Mouse (Mus musculus) embryonic facial prominence, embryonic 12.5 days (tissue): ENCODE measurements around the gene Syce3. TPM values are rescaled to one million over a fixed set of nuclear protein-coding genes. Genes with fewer than 3 reads are reported as not detected.

Experiments used
- ATAC-seq: fragments of 200-750 bp; cut with Nextera tagmentation; 2 replicates; pipeline ENCODE4 v1.8.0; 2017; ENCODE audit not compliant: insufficient number of reproducible peaks, insufficient read depth, low FRiP score, low TSS enrichment
- H3K27ac ChIP-seq: fragments of 300-500 bp; sonication (generic); 2 replicates; pipeline ENCODE4 v1.5.1; 2016; ENCODE audit warnings: mild to moderate bottlenecking
- H3K27me3 ChIP-seq: fragments of 300-500 bp; sonication (generic); 2 replicates; pipeline ENCODE4 v1.6.1; 2016; ENCODE audit warnings: mild to moderate bottlenecking, moderate library complexity
- H3K36me3 ChIP-seq: fragments of 300-500 bp; sonication (generic); 2 replicates; pipeline ENCODE4 v1.6.1; 2016; ENCODE audit warnings: mild to moderate bottlenecking
- H3K4me1 ChIP-seq: fragments of 300-500 bp; sonication (generic); 2 replicates; pipeline ENCODE4 v1.6.1; 2016
- H3K4me2 ChIP-seq: fragments of 300-500 bp; sonication (generic); replicated peaks from 2 replicates; pipeline ENCODE4 v1.6.1; 2016; ENCODE audit warnings: mild to moderate bottlenecking, moderate library complexity
- H3K4me3 ChIP-seq: fragments of 300-500 bp; sonication (generic); 2 replicates; pipeline ENCODE4 v1.5.1; 2016; ENCODE audit warnings: mild to moderate bottlenecking
- H3K9ac ChIP-seq: fragments of 300-500 bp; sonication (generic); 2 replicates; pipeline ENCODE4 v1.6.1; 2016; ENCODE audit warnings: mild to moderate bottlenecking, moderate library complexity
- H3K9me3 ChIP-seq: fragments of 300-500 bp; sonication (generic); 2 replicates; pipeline ENCODE4 v1.6.1; 2016; ENCODE audit warnings: mild to moderate bottlenecking, moderate library complexity
- WGBS: fragments of 180-500 bp; shearing (Covaris S2); methylation state at CpG from one replicate; pipeline ENCODE4 v1.1.7; 2016; 5-methylcytosine and 5-hydroxymethylcytosine counted together
- polyA plus RNA-seq: library from polyadenylated mRNA; unstranded; fragments of >200 nt; fragmentation: Nextera tagmentation; extraction: Ambion mirVana; gene quantifications from 2 replicates; pipeline ENCODE4 v1.2.1, GENCODE M21; 2016

Syce3 gene
- polyA plus RNA-seq, 1 experiment from 2014 or later: not detected

DNA sequence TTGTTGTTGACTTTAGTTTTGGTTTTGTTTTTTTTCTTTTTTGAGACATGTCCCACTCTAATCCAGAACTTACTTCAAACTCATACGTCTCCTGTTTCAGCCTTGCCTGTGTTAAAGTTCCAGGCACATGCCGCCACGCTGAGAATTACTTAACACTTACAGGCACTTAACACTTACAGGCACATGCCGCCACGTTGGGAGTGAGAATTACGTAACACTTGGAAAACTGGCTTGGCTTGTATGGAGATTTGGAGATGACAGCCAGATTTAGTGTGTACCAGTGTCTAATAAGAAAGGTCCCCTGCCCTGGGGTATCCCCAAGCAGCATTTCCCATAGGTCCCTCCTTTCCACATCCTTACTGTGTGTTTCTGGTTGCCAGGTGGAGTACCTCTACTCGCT, 47.3 kb downstream of the Syce3 start:
- H3K9ac ChIP-seq: no peak overlapping the region
- WGBS: 93% methylated on average over 7 of the region's 7 CpGs
- no peaks in the 10 kb centered on the region for H3K9me3 ChIP-seq
- H3K27ac ChIP-seq: no peak overlapping the region
- no peak for ATAC-seq
- H3K4me3 ChIP-seq: no peak overlapping the region
- H3K4me1 ChIP-seq: peaks cover 9% of the 10 kb centered on the region
- peaks cover 80% of the 10 kb centered on the region for H3K36me3 ChIP-seq
- H3K27me3 ChIP-seq: no peaks in the 10 kb centered on the region
- no peak overlapping the region for H3K4me2 ChIP-seq

DNA sequence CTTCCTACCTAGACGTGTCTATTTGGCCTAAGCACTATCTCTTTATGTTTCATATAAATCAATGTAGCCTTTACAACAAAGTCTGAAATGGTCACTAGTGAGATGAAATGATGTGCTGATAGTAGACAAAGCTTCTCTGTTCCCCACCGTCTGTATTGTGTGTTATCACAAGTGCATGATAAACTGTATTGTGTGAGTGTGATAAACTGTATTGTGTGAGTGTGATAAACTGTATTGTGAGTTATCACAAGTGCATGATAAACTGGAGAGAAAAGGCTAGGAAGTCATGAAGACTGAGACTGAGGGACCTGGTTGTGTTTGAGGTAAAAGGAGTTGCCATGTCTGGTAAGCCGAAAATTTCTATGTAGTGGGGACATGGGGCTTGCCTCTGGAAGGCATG, 51.5 kb downstream of the Syce3 start:
- 90% methylated on average over 3 of the region's 3 CpGs for WGBS

DNA sequence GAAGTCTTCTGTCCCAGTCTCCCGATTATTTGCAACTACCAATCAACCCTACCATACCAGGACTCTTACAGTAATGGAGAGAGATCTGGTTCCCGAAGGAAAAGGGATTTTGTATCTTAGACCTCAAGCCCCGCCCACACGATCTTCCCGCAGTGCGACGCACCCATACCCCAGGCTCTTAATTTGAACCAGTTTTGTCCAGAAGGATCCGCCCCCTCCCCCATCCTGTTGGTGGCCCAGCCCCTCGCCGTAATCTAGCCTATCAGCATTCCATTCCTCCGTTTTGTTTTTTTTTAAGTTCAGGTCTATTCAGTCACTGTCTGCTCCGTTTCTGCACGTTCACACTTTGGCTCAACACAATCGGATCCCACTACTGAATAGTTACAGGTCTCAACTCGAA, 53.9 kb downstream of the Syce3 start:
- Histone ChIP-seq H3K36me3 (peaks cover 38% of the 10 kb centered on the region), H3K4me3 (peak overlapping the region; percentile 72), H3K27ac (peak overlapping the region; percentile 92), H3K4me1 (peaks cover 33% of the 10 kb centered on the region), H3K27me3 (no peaks in the 10 kb centered on the region), H3K9me3 (no peaks in the 10 kb centered on the region), H3K4me2 (peak overlapping the region; percentile 70), H3K9ac (peak overlapping the region; percentile 82)
- WGBS: under 1% methylated on average over 15 of the region's 15 CpGs
- peak; percentile 75 for ATAC-seq

More for the DNA sequence above, 51.5 kb downstream of the Syce3 start:
- Histone ChIP-seq H3K9ac (no peak overlapping the region), H3K27me3 (no peaks in the 10 kb centered on the region), H3K4me3 (no peak overlapping the region), H3K4me1 (peaks cover 30% of the 10 kb centered on the region), H3K4me2 (no peak overlapping the region), H3K9me3 (no peaks in the 10 kb centered on the region), H3K36me3 (peaks cover 38% of the 10 kb centered on the region), H3K27ac (no peak overlapping the region)
- ATAC-seq: no peak

DNA sequence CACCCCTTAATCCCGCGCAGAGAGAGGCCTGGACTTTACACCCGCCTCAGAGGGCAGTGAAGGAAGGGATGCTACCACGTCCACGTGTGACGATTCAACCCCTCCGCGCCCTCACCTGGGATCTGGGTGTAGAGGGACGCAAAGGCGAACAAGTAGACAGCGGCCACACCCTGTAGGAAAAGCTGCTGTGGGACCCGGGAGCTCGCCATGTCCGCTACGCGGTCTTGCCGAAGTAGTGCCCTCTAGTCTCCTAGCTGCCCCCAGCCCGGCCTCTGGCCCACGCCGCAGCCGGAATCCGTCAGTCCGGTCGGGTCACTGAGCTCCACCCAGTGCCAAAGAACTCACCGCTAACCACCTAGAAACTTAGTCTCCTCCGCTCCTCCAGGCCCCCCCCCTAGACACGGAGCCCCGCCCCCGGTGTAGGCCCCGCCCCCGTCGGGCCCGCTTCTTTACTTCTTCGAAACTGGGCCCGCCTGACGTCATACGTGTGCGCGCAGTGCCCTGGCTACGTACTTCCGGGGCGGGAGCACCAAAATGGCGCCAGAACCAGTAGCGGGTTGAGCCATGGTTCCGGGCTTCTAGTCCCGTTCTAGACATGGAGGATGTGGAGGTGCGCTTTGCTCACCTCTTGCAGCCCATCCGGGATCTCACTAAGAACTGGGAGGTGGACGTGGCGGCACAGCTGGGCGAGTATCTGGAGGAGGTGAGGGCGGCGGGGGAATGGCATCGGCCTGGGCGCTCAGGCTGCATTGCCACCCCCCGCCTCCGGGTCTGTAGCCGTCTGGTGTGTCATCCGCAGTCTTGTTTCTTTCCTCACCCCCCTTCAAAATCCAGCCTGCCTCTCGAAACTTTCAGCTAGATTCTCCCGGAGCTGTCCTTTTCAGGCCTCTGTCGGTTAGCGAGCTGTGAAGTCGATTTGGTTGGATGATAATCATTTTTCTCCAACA, 54.8 kb downstream of the Syce3 start, which contains the start of the genes Lmf2 and Ncaph2:
TSS of gene Lmf2 (minus strand) at position 419 of the 947 bp plus-strand sequence.
TSS of gene Ncaph2 (plus strand) at position 479 of the 947 bp plus-strand sequence.
- Histone ChIP-seq H3K9me3 (no peaks in the 10 kb centered on the region), H3K4me1 (peaks cover 33% of the 10 kb centered on the region), H3K4me3 (peak within 1 kb of the TSS; percentile 72), H3K27me3 (no peaks in the 10 kb centered on the region), H3K4me2 (peak within 1 kb of the TSS; percentile 70), H3K36me3 (peaks cover 38% of the 10 kb centered on the region), H3K9ac (peak within 1 kb of the TSS; percentile 82), H3K27ac (peak within 1 kb of the TSS; percentile 92)
- ATAC-seq: peak; percentile 73
- WGBS: under 1% methylated on average over 64 of the region's 64 CpGs

DNA sequence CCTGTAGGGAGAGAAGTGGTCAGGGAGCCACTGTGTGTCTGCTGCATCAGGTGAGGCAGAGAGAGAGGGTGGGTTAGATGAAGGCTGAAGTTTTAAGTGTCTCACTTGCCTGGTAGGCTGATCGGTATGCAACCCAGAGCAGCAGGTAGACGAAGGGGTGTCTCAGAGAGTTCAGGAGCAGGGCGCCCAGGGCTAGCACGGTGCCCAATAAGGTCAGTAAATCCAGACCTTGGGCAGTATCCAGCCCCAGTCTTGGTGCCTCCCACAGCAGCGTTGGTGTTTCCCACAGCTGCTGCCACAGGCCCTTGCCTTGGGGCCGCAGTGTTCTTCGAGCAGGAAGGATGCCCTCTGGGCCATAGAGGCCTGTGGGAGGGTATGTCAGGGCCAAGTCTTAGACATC, 55.8 kb downstream of the Syce3 start:
- Histone ChIP-seq H3K9me3 (no peaks in the 10 kb centered on the region), H3K27me3 (no peaks in the 10 kb centered on the region), H3K4me2 (peak overlapping the region; percentile 70), H3K9ac (peak overlapping the region; percentile 82), H3K27ac (no peak overlapping the region), H3K4me3 (peak overlapping the region; percentile 72), H3K36me3 (peaks cover 37% of the 10 kb centered on the region), H3K4me1 (peaks cover 33% of the 10 kb centered on the region)
- WGBS: 78% methylated on average over 7 of the region's 7 CpGs
- no peak for ATAC-seq

DNA sequence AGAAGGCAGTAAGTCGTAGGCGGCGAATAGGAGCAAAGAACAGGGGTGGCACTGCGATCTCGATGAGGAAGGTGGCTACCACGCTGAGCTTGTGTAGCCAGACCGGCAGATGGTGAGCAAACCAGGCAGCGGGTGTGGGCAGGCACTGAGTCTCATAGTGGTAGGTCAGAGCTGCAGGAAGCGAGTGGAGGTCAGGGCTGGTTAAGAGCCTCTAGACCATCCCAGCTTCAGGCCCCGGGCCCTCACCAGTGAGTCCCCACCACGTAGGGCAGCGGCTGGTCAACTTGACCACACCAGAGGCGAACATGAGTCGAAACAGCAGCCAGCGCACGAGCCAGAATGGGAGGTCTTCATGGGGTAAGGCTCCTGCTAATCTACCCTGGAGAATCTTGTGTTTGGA, 56.5 kb downstream of the Syce3 start:
- H3K9ac ChIP-seq: no peak overlapping the region
- no peaks in the 10 kb centered on the region for H3K9me3 ChIP-seq
- H3K36me3 ChIP-seq: peaks cover 37% of the 10 kb centered on the region
- H3K4me1 ChIP-seq: peaks cover 29% of the 10 kb centered on the region
- no peak for ATAC-seq
- H3K27me3 ChIP-seq: no peaks in the 10 kb centered on the region
- H3K4me2 ChIP-seq: no peak overlapping the region
- H3K4me3 ChIP-seq: 0 out of 2 replicates have a peak overlapping the region, but pooled peaks have one; percentile 72
- 94% methylated on average over 16 of the region's 16 CpGs for WGBS
- no peak overlapping the region for H3K27ac ChIP-seq

DNA sequence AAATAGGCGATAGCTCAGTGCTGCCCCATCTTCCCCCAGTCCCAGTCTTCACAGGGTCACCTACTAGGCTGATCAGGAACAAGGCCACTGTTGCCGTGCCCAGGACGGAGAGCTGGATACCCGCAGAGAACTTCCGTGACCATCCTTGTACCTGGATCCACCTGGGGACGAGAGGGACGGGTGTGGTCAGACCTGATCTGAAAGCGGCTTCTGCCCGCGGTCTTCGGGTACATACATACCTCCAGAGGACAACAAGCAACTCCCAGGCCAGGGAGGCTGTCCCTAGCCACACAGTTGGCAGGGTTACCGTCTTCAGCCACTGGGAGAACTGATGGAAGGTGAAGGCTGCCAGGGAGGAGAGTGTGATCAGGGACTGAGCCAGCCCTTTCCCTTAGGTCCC, 57.5 kb downstream of the Syce3 start:
- peaks cover 37% of the 10 kb centered on the region for H3K36me3 ChIP-seq
- H3K27ac ChIP-seq: no peak overlapping the region
- no peaks in the 10 kb centered on the region for H3K27me3 ChIP-seq
- H3K9me3 ChIP-seq: no peaks in the 10 kb centered on the region
- no peak overlapping the region for H3K4me2 ChIP-seq
- ATAC-seq: no peak
- WGBS: 95% methylated on average over 12 of the region's 12 CpGs
- H3K9ac ChIP-seq: no peak overlapping the region
- H3K4me3 ChIP-seq: no peak overlapping the region
- H3K4me1 ChIP-seq: peaks cover 22% of the 10 kb centered on the region

DNA sequence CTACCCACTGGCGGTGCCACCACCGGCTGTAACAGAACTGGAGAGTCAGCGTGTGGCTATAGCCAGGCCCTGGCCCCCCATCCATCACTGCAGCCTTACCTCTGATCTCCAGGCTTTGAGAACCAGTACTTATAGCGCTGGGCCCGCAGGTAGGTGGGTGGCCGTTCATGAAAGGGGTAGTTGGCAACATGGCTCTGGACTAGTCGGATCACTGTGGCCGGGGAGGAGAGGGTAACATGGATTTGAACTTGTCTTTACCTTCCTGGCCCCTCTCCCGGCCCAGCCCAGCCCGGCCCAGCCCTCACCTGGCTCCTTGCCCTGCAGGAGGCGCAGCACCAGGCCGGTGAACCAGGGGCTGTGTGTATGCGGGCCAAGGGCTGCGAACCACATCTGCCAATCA, 58.2 kb downstream of the Syce3 start:
- H3K4me2 ChIP-seq: no peak overlapping the region
- no peak for ATAC-seq
- no peaks in the 10 kb centered on the region for H3K9me3 ChIP-seq
- WGBS: 95% methylated on average over 14 of the region's 14 CpGs
- no peak overlapping the region for H3K9ac ChIP-seq
- H3K4me3 ChIP-seq: no peak overlapping the region
- peaks cover 16% of the 10 kb centered on the region for H3K4me1 ChIP-seq
- no peaks in the 10 kb centered on the region for H3K27me3 ChIP-seq
- H3K27ac ChIP-seq: no peak overlapping the region
- peaks cover 37% of the 10 kb centered on the region for H3K36me3 ChIP-seq

DNA sequence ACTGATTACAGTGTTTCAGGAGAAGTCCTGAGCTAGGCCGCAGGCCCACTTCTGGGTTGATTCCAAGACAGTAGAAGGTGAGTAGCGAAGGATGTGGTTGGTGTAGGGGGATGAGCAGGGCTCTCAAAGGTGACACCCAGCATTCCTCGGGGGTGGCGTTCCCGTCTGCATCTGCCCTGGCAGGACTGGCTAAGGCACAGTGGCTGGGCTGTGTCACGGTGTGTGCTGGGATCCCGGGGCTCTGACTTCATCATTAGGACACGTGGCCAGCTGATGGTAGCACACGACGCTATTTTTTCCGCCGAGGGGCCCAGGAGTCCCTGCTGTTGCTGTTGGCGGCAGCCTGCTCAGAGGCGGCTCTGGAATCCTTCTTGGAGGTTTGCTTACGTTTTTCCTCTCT, 59.0 kb downstream of the Syce3 start:
- no peak overlapping the region for H3K27ac ChIP-seq
- H3K27me3 ChIP-seq: no peaks in the 10 kb centered on the region
- H3K4me3 ChIP-seq: no peak overlapping the region
- H3K9me3 ChIP-seq: no peaks in the 10 kb centered on the region
- no peak overlapping the region for H3K4me2 ChIP-seq
- peaks cover 37% of the 10 kb centered on the region for H3K36me3 ChIP-seq
- H3K9ac ChIP-seq: no peak overlapping the region
- ATAC-seq: no peak
- 90% methylated on average over 15 of the region's 15 CpGs for WGBS
- H3K4me1 ChIP-seq: peaks cover 14% of the 10 kb centered on the region

DNA sequence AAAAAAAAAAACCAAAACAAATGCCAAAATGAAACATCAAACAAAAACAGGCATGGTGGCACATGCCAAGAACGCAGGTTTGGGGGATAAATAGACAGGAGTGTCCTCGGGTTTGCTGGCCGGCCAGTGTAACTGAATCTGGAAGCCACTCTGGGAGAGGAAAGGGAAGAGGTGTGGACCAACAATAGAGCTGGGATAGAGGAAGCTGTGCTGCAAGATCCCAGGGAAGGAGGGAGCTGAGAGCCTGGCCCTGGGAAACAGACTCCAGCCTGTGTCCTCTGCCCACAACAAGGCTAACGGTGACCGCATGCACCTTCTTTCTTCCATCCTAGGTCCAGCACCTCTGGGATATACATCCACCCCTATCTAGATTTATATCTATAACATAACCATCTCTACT, 59.9 kb downstream of the Syce3 start:
- no peaks in the 10 kb centered on the region for H3K9me3 ChIP-seq
- WGBS: 79% methylated on average over 5 of the region's 5 CpGs
- H3K9ac ChIP-seq: no peak overlapping the region
- H3K36me3 ChIP-seq: peaks cover 37% of the 10 kb centered on the region
- ATAC-seq: no peak
- no peak overlapping the region for H3K4me2 ChIP-seq
- peaks cover 14% of the 10 kb centered on the region for H3K4me1 ChIP-seq
- no peak overlapping the region for H3K27ac ChIP-seq
- H3K4me3 ChIP-seq: no peak overlapping the region
- no peaks in the 10 kb centered on the region for H3K27me3 ChIP-seq

DNA sequence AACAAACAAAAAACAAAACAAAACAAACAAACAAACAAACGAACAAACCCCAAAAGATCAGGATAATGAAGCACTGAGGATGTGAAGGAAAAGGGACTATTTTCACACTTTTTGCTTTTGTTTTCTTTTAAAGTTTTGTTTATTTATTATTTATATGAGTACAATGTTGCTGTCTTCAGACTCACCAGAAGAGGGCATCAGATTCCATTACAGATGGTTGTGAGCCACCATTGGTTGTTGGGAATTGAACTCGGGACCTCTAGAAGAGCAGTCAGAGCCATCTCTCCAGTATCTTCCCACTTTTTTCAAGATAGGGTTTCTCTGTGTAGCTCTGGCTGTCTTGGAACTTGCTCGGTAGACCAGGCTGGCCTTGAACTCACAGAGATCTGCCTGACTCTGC, 67.0 kb downstream of the Syce3 start:
- H3K9ac ChIP-seq: no peak overlapping the region
- no peaks in the 10 kb centered on the region for H3K4me1 ChIP-seq
- no peaks in the 10 kb centered on the region for H3K36me3 ChIP-seq
- H3K27ac ChIP-seq: no peak overlapping the region
- 87% methylated on average over 3 of the region's 3 CpGs for WGBS
- no peak for ATAC-seq
- H3K4me3 ChIP-seq: no peak overlapping the region
- H3K9me3 ChIP-seq: no peaks in the 10 kb centered on the region
- H3K4me2 ChIP-seq: no peak overlapping the region
- H3K27me3 ChIP-seq: no peaks in the 10 kb centered on the region

DNA sequence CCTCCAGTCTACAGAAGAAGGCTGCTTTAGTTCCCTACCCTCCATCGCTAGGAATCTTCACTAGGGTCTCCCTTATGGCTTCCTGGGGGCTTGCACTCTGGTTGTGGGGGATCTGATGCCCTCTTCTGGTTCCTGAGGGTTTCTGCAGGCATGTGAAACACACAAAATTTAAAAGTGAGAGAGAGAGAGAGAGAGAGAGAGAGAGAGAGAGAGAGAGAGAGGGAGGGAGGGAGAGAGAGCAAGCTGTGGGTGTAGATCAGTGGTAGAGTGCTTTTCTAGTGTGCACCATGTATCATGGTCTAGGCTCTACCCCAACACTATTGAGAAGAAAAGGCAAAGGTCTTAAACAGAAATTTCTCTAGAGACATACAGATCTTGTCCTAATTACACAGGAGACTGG, 68.6 kb downstream of the Syce3 start:
- WGBS: 34% methylated on average over 1 of the region's 1 CpGs
- no peaks in the 10 kb centered on the region for H3K4me1 ChIP-seq
- H3K9me3 ChIP-seq: no peaks in the 10 kb centered on the region
- H3K4me2 ChIP-seq: no peak overlapping the region
- H3K9ac ChIP-seq: no peak overlapping the region
- H3K27me3 ChIP-seq: no peaks in the 10 kb centered on the region
- H3K36me3 ChIP-seq: no peaks in the 10 kb centered on the region
- H3K4me3 ChIP-seq: no peak overlapping the region
- no peak for ATAC-seq
- H3K27ac ChIP-seq: no peak overlapping the region
